Mouse (Mus musculus) cerebellum, adult 2 months (tissue): Measurements from ENCODE around the gene Hsd3b4.
"Not testable (repeated sequence)": the region's sequence is repeated elsewhere in the genome, so short reads cannot be mapped to it uniquely, and the experiment has no call there.

Experiments used
- CTCF ChIP-seq: fragments of 200-500 bp; IDR thresholded peaks from 2 replicates; pipeline ENCODE4 v1.5.1; 2011; ENCODE audit warnings: low read depth, mild to moderate bottlenecking, control low read depth, low read length, moderate library complexity, borderline replicate concordance; ENCODE audit not compliant: insufficient read depth
- POLR2A ChIP-seq: fragments of 200-500 bp; IDR thresholded peaks from 2 replicates; pipeline ENCODE4 v1.6.1; 2011; ENCODE audit warnings: low read length, control low read depth, borderline replicate concordance; ENCODE audit not compliant: insufficient read depth

DNA sequence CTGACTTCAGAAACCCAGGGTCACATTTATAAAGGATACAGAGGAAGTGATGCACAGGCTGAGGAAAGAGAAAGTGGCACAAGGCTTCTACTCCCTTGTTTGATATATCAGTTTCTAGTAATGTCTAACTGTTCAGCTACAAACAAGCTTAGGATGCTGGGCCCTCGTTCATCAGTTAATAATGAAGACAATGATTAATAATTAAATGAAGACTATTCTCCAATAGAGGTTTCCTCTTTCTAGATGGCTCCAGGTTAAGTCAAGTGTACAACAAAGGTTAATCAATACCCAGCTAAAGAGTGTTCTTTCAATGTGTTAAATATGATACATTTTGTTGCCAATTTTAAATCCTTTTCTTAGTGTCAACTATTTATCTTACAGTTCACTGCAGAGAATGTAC is at the start of gene Hsd3b4:
- not testable (repeated sequence) for TF ChIP-seq CTCF, POLR2A
